Mouse (Mus musculus) C2C12 (cell line): Measurements from ENCODE around the gene Trp53tg5.

Experiments used
- CTCF ChIP-seq: IDR thresholded peaks from one replicate; pipeline ENCODE4 v1.5.1; 2011; ENCODE audit not compliant: control insufficient read depth, insufficient read depth, insufficient read length
- FOSL1 ChIP-seq: IDR thresholded peaks from one replicate; pipeline ENCODE4 v1.8.0; 2011; ENCODE audit warnings: mild to moderate bottlenecking, low read length; ENCODE audit not compliant: poor library complexity, insufficient read depth, severe bottlenecking
- MAX ChIP-seq: IDR thresholded peaks from one replicate; pipeline ENCODE4 v1.6.1; 2011; ENCODE audit warnings: mild to moderate bottlenecking, control low read depth
- USF1 ChIP-seq: IDR thresholded peaks from one replicate; pipeline ENCODE4 v1.6.1; 2011; ENCODE audit warnings: low read depth, mild to moderate bottlenecking, control low read depth, moderate library complexity

DNA sequence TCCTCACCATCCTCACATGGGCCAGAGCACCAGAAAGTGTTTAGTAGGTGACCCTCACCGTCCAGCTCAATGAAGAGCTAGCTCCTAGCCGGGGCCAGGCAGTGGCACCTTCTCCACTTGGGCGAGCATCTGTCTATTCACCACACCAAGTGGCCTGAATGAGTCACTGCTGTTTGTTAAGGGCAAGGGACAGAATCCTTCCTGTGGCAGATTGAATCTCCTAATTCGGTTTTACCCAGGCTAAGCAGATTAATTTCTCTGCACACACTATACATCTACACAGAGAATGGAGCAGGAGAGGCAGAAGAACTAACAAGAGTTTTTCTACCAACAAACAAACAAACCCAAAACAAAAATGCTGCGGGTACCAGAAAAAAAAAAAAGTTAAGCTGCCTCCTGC lies 46.6 kb downstream of the Trp53tg5 start:
- TF ChIP-seq FOSL1 (no peak), CTCF (no peak), USF1 (no peak), MAX (no peak)
